Mouse (Mus musculus) lung, postnatal 25 days (tissue): ENCODE data around the gene Smoc1.
A peak's percentile ranks its signal among the peaks of the same experiment; 100 is the strongest.

ENCODE experiments used
- DNase-seq: peaks from one replicate; pipeline ENCODE4 v3.0.0; 2022; ENCODE audit warnings: low spot score

Smoc1 gene

DNA sequence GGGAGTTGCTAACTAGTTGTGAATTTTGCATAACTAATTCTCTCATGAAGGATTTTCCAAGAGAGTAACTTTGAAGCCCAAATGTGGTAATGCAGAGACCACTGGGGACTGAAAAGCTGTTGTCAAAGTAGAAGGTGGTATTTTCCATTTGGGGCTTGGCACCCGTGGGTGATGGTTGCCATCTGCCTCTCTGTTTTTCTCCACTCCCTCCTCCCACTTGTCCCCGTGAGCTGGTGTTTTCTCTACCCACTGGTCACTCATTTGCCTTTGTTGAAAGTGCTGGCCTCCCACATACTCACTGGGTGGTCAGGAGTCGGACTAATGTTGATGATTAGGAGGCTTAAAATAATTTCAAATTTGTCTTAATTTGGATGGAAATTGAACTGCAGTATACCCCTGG is 104.1 kb downstream of the Smoc1 start:
- DNase-seq: no peak

DNA sequence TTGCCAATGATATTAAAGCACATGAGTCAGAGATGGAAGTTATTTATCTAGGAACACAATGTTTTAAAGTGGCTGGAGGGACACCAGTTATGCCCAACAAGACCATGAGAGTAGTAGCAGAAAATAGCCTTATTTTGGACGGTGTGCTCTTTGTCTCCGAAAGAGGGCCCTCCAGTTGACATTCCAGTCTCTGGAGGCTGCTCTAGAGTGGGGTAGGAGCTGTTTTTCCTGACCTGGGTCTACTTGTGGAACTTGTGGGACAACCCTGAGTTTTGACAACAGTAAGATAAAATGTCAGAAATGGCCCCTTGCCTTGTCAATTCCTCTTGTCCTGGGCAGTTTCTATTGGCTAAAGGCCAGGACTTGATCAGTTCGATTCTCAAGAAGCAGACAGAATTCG is 104.5 kb downstream of the Smoc1 start:
- DNase-seq: no peak

DNA sequence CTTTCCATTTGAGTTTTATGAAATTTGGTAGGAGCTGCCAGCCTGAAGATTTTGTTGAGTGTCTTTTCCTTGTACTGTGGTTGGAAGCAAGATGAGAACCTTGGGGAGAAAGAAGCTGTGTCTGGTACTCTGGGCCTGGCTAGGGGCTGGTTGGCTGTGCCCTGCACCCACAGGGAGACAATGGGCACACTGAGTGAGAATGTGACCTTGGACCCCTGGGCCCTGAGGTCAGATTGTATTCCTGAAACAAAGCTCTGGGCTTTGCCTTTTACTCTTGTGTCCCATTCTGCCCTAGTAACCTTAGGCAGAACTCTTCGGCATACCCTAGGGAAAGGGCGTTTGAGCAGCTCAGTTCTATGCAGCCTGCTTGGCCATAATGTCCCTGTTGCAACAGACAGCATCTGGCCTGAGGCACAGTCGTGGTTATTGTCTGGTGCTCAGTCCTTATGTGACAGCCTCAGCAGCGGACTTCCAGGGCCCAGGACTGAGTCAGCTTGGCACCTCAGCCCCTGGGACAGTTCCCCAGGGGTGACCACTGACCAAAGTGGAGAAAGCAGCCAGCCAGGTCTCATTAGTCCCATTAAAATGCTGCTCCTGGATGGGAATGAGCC is 106.6 kb downstream of the Smoc1 start:
- no peak for DNase-seq

DNA sequence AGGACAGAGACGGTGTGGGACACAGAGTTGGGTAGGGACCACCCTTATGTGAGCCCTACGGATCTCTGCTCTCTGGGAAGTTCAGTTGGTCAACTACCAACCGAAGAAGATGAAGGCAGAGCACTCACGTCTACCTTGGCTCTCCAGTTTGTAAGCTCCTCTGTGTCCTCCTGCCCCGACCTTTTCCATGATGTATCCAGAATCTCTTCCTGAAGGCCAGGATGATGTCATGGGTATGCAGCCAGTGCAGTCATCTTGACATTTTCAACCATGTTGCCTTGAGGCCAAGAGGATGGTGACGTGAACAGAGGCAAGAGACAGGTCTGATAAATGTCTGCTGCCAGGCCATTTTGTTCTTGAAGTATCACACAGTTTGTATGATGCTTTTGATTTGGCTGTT is 111.6 kb downstream of the Smoc1 start:
- DNase-seq: no peak

DNA sequence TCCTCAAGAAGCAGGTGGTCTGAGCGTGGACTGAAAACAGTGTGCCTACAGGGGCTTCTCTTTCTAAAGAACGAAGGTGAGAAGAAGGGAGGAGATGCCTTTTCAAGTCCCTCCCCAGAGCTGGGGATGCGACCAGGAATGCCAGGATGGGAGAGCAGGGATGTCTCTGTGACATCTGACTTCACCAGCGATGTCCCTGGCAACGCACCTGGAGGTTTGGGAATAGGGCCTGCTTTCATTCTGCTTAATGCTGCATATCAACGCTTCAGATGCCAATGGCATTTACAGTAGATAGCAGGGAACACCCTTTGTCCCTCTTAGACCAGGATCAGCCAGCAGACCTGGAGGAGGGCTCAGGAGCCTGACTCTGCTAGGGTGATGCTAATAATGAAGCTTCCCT is 112.9 kb downstream of the Smoc1 start:
- no peak for DNase-seq

DNA sequence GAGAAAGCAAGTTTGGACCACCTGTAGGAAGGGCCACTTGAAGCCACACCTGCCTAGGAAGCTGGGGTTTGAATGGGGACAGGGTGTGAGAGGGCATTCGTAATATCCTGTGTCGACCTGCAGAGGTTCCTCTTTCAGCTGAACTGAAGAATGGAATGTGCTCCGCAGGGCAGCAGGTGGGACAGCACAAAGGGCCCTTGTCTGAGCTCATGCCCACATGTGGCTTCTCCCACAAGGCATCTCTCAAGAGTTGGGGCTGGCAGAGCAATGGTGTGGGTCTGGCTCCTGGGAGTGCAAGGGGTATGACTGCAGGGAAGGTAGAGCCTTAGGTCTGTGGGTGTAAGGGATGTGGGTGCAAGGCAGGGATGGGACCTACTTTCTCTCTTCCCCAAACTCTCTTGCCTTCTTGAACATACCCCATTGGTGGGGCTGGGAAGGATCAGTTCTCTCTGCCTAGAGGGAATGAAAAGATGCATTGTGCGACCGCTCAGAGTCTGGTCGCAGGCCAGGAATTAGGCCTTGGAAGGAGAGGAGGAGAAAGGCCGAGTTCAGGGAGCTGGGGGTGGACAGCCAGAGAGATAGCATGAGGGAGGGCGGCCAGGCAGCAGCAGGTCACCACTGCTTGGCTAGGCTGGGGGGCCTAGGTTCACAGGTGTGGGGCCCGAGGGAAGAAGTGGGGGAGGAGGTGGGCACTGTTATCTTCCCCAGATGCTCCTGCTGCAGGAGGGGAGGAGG is 114.2 kb downstream of the Smoc1 start:
- DNase-seq: no peak

DNA sequence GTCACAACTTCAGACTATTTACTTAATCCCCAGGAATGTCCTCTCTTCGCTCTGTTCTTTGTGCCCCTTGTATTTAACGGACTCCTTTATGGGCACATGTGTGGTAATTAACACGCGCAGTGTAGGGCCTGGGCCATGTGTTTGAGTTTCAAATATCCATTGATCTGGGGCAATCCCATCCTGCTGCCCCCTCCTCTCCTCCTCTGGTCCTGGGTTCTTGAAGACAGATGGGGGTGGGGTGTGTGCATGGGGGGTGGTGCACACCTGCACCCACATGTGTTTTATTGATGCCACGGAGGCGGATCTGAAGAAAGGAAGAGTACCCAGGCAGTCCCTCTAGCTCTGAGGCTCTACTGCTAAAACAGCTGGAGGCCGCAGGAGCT is 114.7 kb downstream of the Smoc1 start:
- DNase-seq: no peak

DNA sequence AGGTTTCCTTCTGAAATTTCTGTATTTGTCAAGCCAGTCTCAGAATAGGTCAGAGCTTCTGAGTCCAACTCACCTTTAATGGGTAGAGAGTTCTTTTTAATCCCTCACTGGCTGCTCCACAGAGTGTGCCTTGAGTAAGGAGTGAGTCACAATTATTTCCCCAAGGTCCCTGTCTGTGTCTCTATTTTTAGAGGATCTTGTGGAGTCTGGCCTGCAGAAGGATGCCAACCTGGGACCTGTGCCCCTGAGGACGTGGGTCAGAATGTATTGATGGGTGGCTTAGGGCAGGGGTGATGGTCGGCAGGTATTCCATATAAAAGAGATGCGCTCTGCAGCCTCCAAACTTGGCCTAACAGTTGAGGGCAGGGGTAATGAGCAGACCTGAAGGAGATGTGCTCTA is 115.6 kb downstream of the Smoc1 start:
- no peak for DNase-seq

DNA sequence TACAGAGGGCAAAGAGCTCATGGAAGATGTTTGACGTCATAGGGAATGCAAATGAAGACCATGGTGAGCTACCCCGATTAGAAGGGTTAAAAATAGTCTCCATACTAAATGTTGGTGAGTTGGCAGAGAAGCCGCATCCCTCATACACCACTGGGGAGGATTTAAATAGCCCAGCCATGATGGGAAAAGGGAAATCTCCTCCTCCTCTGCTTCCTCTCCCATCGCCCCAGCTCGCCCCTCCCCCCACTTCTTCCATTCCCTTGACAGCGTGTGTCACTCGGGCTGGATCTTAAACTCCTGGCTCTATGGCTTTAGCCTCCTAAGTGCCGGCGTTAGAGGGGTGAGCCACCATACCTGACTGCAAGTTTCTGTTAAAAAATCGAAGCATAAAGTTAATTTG is 117.6 kb downstream of the Smoc1 start:
- no peak for DNase-seq

DNA sequence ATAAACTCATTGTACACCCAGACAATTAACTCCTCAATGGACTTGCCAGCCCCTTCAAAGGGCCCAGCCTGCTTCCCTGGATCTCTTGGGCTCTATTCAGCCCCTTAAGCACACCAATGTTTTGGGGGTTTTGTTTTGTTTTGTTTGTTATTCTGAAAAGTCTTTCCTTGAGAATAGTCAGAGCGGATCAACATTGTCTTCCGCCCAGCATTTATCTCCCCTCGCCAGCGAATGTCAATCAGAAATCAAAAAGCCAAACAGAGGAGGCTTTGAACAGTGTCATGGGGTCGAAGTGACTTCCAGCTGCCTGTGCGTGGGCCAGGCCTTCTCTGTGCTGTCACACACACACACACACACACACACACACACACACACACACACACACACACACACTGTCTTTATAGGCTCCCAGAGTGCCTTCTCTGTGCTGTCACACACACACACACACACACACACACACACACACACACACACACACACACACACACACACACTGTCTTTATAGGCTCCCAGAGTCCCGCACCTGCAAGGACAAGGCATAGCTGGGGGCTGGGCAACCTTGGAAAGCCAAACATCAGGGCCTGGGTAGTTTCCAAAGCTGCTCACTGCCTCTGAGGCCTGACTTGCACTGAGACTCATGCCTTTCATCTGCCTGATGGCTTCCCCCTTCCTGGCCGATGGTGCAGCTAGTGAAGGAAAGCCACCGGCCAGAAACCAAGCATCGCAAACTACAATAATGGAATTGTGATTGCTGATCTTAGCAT is 120.0 kb downstream of the Smoc1 start:
- no peak for DNase-seq

DNA sequence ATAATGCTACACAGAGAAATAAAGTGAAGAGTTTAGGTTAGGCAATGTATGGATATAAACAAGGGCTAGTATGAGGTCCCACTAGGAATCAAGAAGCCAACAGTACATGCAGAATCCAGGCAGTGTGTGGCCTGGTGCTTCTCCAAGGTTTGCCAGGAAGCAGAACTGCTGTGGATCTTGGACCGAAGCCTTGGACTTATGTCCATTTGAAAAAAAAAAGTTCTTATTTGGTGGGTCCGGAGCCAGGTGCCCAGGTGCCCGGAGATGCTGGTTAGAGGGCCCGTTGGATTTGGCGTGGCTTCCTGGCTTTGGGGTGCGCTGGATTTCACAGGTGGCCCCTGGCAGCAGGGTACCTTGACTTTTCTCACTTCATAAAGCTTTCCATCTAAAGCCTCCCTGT is 121.3 kb downstream of the Smoc1 start:
- no peak for DNase-seq

DNA sequence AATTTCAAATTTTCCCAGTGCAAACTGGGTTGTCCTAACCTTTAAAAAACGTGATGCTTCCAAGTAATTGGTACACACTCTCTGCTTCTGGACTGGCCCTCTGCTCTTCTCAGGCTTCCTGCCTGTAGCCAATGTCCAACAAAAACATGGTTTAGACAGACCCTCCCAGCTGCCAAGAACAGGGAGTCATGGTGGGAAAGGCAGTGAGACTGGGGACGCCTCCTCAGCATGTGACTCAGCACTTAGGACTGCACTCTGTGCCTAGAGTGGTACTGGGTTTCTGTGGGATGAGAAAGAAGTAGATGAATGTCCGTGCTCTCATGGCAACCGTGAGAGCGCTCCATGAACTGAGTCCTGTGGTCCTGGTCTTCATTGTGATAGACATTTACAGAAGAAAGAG is 124.3 kb downstream of the Smoc1 start:
- no peak for DNase-seq

DNA sequence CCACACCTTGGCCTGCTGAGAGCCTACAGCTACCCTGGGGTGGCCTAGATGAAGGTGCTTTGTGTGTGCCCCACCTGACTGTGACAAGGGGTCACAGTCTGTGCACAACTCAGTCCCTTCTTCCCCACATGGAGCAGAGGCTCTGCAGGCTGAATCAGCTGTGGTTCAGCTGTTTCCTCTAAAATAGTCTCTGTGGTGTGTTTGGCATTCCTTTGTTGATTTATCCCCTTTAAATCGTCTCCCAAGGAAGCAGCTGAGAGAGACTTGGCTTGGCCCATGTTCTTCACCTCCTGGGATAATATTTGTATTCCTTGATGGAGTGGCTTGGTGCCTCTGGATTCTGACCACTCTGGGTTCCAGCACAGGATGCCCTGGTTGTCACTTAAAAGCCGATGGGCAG is 125.5 kb downstream of the Smoc1 start:
- DNase-seq: no peak

DNA sequence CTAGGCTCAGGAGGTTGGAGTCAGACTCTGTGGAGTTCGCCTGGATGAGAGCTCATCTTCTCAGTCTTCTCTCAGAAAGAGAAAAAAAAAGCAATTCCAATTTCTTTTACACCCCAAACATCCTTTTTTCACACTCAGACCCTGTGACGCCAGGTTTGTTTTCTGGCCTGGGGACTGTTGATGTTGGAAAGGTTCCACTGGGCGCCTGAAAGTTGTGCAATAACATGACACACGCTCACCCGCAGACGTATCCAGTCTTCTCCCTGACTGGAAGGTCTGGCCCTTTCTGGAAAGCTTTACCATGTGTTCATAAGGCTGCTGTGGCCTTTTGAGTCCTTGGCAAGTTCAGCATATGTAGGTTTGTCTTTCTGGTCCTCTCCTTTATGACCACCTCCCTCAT is 129.1 kb downstream of the Smoc1 start:
- peak; percentile 9 for DNase-seq

DNA sequence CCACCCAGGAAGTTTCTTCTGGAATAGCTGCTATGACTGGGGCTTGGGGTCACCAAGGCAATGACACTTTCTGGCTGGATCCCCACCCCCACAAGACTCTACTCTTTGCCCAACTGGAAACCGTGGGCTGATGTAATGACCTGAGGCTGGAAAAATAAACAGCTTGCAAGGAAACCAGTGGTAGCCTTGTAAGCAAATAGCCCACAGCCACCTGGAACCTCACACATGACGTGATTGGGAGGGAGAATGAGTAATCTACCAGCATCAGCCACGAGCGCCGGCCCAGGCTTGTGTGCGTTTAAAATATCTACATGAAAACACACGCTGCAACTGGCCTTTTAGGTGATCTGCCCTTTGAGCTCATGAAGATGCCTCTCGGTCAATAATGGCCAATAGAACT is 130.2 kb downstream of the Smoc1 start:
- DNase-seq: no peak

DNA sequence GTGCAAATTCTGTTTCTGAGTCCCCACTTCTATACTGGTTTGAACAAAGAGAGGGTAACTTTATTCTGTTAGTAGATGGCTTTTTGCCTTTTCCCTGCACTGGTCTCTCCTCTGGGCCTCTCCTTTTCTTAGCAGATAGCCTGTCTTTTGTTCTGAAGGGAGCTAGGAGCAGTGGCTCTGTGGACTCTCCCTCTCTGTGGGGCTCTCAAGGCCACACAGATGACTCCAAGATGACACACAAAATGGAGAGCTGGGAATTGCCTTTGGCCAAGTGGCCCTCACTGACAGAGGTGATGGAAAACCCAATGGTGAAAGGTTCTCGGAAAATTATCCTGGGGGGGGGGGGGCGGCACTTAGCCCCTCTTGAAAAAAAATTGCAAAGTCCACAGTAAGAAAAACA is 133.3 kb downstream of the Smoc1 start:
- DNase-seq: no peak

DNA sequence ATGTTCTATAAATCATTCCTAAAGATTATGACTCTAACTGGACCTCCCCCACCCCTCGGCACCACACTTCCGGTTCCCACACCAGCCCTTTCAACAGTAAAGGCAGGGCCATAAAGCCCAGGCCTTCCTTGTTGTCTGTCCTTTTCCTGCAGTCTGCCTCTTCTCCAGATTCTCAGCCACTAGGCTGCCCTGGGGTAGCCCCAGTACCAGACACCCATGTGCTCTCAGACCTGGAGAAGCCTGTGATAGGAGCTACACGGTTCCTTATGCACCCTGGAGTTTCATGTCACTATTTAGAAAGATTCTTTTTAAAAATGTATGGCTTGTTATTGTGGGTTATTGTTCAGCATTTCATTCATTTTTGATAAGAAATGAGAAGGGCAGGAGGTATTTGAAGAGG is 133.8 kb downstream of the Smoc1 start:
- no peak for DNase-seq

DNA sequence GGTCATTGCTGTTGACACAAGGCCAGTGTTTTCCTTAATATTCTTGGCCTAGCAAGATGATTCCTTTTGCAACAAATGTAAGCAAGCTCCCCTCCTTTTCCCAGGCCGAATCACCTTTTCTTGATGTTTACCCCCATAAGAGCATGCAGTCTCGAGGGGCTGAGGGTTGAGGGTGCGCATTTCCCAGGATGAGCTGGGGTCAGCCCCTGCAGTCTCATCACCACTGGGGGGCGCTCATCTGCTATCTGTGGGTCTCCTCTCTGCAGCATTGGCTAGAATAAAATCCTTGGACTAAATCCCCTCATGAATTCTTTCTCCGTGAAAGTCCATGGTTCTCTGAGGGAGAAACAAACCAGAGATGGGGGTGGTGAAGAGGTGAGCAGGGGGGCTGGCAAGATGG is 134.2 kb downstream of the Smoc1 start:
- no peak for DNase-seq

DNA sequence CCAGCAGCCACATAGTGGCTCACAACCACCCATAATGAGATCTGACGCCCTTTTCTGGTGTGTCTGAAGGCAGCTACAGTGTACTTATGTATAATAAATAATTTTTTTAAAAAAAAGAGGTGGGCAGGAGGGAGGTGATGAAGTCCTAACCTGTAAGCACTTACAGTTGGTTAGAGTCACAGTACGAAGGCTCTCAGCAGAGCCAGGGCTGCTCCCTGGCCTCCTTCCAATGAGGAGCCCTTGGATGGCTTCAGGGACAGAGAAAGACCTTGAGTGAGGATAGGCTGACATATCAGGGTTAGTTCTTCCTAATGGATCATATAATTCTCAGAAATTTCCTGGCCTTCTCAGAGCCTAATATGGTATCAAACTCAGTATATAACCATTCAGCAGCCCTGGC is 134.7 kb downstream of the Smoc1 start:
- no peak for DNase-seq

DNA sequence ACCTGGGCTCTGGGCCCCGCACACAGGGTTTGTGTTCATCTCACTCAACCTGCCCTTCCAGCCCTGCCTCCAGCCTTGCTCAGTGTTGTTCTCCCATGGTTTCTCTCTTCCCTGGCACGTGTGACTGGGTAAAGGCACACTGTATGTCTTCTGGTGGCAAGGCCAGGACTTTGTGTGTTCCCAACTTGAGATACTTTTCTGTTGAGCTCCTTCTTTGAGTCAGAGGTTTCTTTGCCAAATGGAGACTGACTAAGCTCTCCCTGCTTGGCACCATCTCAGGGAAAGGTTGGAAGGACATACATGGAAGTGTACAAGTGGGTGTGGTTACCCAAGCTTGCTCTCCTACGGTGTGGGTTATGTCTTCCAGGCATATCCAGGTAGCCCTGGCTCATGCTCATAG is 136.5 kb downstream of the Smoc1 start:
- DNase-seq: no peak

DNA sequence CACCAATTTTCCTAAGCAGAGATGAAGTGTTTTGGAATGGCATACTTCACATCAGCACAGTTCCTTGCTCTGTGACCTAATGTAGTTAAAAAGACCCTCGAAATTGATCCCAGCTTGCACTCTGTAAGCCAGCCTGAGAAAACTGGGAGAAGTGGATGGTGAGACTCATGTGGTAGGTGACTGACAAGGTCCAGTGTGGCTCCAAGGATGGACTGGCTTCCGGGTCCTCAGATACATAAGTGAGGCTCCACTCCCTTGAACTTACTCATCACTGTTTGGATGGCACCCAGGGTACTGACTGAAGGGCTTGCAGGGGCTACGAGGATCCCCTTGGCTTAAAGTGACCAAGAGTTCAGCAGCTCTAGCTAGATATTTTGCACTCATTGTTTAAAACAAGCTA is 137.0 kb downstream of the Smoc1 start:
- no peak for DNase-seq

DNA sequence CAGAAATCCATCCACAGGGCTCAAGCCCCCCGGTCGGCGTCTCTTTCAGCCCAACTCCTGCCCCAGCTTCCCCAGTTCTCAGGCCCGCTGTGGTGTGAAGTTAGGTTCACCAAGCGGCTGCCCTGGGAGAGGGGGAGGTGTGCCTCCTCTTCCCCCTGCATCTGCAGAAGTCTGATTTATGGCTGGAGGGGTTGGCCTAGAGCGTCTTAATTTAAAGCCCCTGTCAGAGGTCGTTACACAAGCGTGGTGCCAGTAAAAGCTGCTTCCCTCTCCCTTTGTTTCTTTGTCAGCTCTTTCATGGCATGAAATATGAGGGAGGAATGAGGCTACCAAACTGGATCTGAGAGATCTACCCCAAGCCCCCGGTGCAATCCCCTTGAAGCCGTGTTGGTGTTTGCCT is 139.5 kb downstream of the Smoc1 start:
- DNase-seq: no peak

DNA sequence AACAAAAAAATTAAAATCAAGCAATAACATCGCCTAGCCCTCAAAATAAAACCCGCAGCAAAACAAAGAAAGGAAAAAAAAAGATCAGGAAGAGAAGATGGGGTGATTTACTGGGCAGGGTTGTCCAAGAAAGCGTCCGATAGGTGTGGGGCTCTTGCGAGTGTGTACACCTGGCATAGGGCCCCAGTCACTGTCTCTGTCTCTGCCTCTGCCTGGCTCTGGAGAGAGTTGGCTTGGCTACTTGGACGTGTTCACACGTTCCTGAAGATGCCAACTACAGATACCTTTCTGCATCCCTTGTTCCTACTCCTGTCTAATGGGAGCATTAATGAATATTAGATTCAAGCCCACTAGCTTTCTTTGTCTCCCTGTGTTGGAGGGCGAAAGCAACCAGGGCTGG is 140.0 kb downstream of the Smoc1 start:
- DNase-seq: no peak

DNA sequence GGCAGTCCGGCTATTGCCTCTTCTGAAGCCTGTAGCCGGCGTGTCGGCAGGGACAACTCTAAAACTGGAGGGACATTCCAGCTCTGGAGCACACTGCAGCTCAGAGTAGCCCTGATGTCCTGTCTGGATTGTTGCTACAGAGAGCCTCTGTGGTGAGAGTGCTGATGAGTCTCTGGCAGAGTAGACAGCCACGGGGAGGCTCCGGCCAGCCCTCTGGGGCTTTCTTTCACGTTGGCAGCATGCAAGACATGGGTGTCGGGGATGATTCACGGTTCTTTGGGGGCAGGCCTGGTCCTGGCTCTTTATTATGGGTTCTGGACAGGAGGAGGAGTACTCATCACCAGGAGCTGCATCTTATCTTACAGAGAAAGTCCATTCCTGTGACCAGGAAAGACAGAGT is 140.5 kb downstream of the Smoc1 start:
- no peak for DNase-seq
